Mouse (Mus musculus) olfactory bulb, adult 2 months (tissue): ENCODE data around the gene Rasgef1b. TPM values are rescaled to one million over a fixed set of nuclear protein-coding genes. Genes with fewer than 3 reads are reported as not detected.

Experiments used
- H3K27ac ChIP-seq: fragments of 200-500 bp; 2 replicates; pipeline ENCODE4 v1.5.1; 2012; ENCODE audit warnings: low read depth, low read length; ENCODE audit not compliant: insufficient read depth
- H3K4me1 ChIP-seq: fragments of 200-500 bp; 2 replicates; pipeline ENCODE4 v1.6.1; 2012; ENCODE audit warnings: low read length; ENCODE audit not compliant: control insufficient read depth, insufficient read depth
- H3K4me3 ChIP-seq: fragments of 200-500 bp; 2 replicates; pipeline ENCODE4 v1.5.1; 2012; ENCODE audit warnings: mild to moderate bottlenecking, low read depth, low read length, moderate library complexity; ENCODE audit not compliant: insufficient read depth
- CTCF ChIP-seq: fragments of 200-500 bp; IDR thresholded peaks from 2 replicates; pipeline ENCODE4 v1.5.1; 2012; ENCODE audit warnings: low read depth, mild to moderate bottlenecking, low read length, moderate library complexity; ENCODE audit not compliant: insufficient read depth
- POLR2A ChIP-seq: fragments of 200-500 bp; IDR thresholded peaks from 2 replicates; pipeline ENCODE4 v1.6.1; 2012; ENCODE audit warnings: mild to moderate bottlenecking, low read depth, low read length, moderate library complexity; ENCODE audit not compliant: insufficient read depth
- WGBS: fragments of 180-500 bp; shearing (Covaris S2); methylation state at CpG from one replicate; pipeline ENCODE4 v1.1.7; 2018; 5-methylcytosine and 5-hydroxymethylcytosine counted together
- polyA plus RNA-seq: library from polyadenylated mRNA; stranded (reverse); fragments of >200 nt; gene quantifications from 2 replicates; pipeline ENCODE4 v1.2.4, GENCODE M21; 2012; ENCODE audit warnings: low replicate concordance; ENCODE audit not compliant: missing spikeins, insufficient read depth, insufficient read length

The Rasgef1b gene
- polyA plus RNA-seq, 1 experiment, result not detected

- TF ChIP-seq POLR2A (no peak), CTCF (no peak)
- no peak overlapping the region for H3K4me3 ChIP-seq
- H3K4me1 ChIP-seq, result no peaks in the 10 kb centered on the region
- no peak overlapping the region for H3K27ac ChIP-seq
Observed at GRCm38 (mm10) chr5:99470613-99471012, 258.3 kb downstream of the Rasgef1b start.

GRCm38 (mm10) chr5:99459007-99459406 is 269.9 kb downstream of the Rasgef1b start:
- WGBS, result 51% methylated on average over 6 of the region's 6 CpGs
- Histone ChIP-seq H3K4me3 (no peak overlapping the region), H3K4me1 (no peaks in the 10 kb centered on the region), H3K27ac (no peak overlapping the region)
- no peak for TF ChIP-seq POLR2A
- no peak for TF ChIP-seq CTCF

DNA sequence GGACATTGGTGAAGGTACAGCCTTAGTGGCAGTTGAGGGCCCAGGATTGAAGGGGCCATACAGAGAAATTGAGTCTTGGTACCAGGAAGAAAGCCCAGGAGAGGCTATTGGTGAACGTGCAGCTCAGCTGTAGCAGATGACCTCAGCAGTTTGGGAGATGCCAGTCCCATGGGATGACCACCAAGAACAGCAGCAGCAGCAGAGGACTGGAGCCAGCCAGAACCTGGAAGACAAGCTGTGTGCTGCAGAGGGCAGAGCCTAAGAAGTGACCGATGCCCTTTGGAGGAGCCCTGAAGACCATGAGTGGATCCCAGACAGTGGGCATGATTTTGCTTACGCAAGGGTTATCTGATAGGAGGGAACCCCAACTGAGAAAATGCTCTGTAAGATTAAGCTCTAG is 271.6 kb downstream of the Rasgef1b start:
- H3K4me1 ChIP-seq, result peaks cover 3% of the 10 kb centered on the region
- no peak overlapping the region for H3K27ac ChIP-seq
- 100% methylated on average over 3 of the region's 3 CpGs for WGBS
- H3K4me3 ChIP-seq, result no peak overlapping the region
- no peak for TF ChIP-seq CTCF
- no peak for TF ChIP-seq POLR2A

DNA sequence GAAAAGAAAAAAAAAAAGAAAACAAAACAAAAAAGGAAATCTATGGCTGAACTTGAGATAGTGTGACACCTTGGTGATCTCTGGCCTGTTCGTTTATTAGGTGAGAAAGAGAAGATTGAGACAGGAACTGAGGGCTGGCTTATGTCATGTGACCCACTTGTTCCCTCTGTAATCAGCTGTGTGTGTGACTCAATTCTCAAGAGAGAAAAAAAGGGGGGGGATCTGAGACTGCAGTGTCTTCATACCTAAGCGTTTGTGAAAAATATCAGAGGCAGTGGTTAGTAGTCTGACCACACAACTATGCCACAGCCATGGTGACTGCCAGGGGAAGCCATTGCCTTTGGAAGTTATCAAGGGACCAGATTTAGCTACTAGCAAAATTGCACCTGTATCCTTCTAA is 276.9 kb downstream of the Rasgef1b start:
- no peak for TF ChIP-seq CTCF
- TF ChIP-seq POLR2A, result no peak
- Histone ChIP-seq H3K4me1 (peaks cover 3% of the 10 kb centered on the region), H3K27ac (no peak overlapping the region), H3K4me3 (no peak overlapping the region)
- WGBS, result 45% methylated on average over 2 of the region's 2 CpGs

DNA sequence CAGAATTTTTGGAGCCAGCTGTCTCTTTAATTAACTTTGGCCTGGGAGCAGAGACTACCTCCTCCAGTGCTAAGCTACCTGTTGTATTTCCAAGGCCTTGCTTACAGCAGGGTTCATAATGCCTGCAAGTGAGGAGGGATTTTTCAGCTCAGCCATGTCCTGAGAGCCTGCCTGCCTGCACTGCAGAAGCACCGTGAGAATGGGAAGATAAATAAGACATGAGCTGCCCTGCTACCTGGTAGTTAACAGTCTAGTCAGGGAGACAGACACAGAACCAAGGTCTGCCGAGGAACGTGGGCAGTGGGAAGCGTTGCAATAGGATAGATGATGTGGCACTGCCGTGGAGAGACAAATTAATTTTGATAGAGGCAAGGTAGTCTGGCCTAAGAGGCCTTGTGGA is 277.4 kb downstream of the Rasgef1b start:
- no peak overlapping the region for H3K4me3 ChIP-seq
- TF ChIP-seq CTCF (no peak), POLR2A (no peak)
- H3K27ac ChIP-seq, result no peak overlapping the region
- H3K4me1 ChIP-seq, result peaks cover 3% of the 10 kb centered on the region
- WGBS, result 61% methylated on average over 5 of the region's 5 CpGs

GRCm38 (mm10) chr5:99450994-99451393 is 277.9 kb downstream of the Rasgef1b start:
- WGBS, result 73% methylated on average over 4 of the region's 4 CpGs
- Histone ChIP-seq H3K27ac (no peak overlapping the region), H3K4me1 (peaks cover 3% of the 10 kb centered on the region), H3K4me3 (no peak overlapping the region)
- TF ChIP-seq POLR2A (no peak), CTCF (no peak)

- WGBS, result 89% methylated on average over 3 of the region's 3 CpGs
- no peak for TF ChIP-seq POLR2A
- TF ChIP-seq CTCF, result no peak
- Histone ChIP-seq H3K4me3 (no peak overlapping the region), H3K4me1 (peaks cover 3% of the 10 kb centered on the region), H3K27ac (no peak overlapping the region)
Observed at GRCm38 (mm10) chr5:99450463-99450862, 278.4 kb downstream of the Rasgef1b start.

DNA sequence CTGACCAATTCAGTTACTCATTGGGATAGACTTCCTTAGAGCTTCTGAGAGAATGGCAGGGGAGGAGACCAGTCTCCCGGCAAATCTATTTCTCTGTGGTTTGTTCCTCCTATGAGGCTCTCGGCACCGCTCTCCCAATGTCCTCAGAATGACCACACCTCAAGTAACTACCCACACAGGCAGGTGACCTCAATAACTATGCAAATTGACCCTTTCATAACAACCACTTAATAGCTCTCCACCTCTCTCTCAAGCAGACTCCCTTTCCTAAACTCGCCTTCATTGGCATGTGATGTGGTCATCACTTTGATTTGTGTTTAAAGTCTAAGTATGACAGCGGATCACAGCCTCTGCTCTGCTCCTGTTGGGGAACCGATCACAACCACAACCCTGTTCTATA is 281.4 kb downstream of the Rasgef1b start:
- TF ChIP-seq CTCF, result no peak
- TF ChIP-seq POLR2A, result no peak
- Histone ChIP-seq H3K4me3 (no peak overlapping the region), H3K27ac (no peak overlapping the region), H3K4me1 (peaks cover 3% of the 10 kb centered on the region)
- 92% methylated on average over 6 of the region's 6 CpGs for WGBS

- Histone ChIP-seq H3K4me1 (peaks cover 3% of the 10 kb centered on the region), H3K4me3 (no peak overlapping the region), H3K27ac (no peak overlapping the region)
- no peak for TF ChIP-seq POLR2A
- TF ChIP-seq CTCF, result no peak
- 39% methylated on average over 5 of the region's 5 CpGs for WGBS
Observed at GRCm38 (mm10) chr5:99445242-99445641, 283.6 kb downstream of the Rasgef1b start.

DNA sequence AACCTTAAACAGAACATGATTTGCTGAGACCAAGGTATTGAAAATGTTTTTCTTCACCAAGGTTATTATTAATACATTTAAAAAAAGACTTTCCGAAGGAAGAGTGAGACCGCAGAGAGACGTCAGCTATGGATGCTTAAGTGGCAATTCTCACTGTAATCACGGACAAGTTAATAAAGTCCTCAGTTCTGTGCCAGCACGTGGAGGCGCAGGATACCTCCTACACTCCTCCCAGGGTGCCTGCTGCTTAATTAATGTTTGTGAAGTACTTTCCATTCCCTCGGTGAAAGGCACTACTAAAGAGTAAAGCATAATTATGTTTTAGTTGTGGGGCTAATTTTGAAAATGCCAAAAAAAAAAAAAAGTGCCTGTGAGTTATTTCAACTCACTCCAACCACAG is 284.1 kb downstream of the Rasgef1b start:
- Histone ChIP-seq H3K27ac (no peak overlapping the region), H3K4me3 (no peak overlapping the region), H3K4me1 (peaks cover 3% of the 10 kb centered on the region)
- no peak for TF ChIP-seq CTCF
- TF ChIP-seq POLR2A, result no peak
- 31% methylated on average over 7 of the region's 7 CpGs for WGBS
